Mouse (Mus musculus): ENCODE results near the gene Krtap31-2. TPM values are rescaled to one million over a fixed set of nuclear protein-coding genes. Genes with fewer than 3 reads are reported as not detected.

Krtap31-2 gene
- polyA plus RNA-seq (2015; fragmentation: Nextera tagmentation; extraction: Ambion mirVana) = not detected in 2 replicates

- ATAC-seq (replicated peaks; ENCODE audit: extremely low read depth, insufficient read depth, low FRiP score) = no peak
- 77% methylated on average over 1 of the region's 1 CpGs for whole genome bisulfite sequencing
- Histone ChIP-seq H3K9ac (ENCODE audit: low read length) (no peak within 1 kb of the TSS), H3K27ac (ENCODE audit: low read length) (no peak within 1 kb of the TSS), H3K4me1 (ENCODE audit: control insufficient read depth, insufficient read depth, low read length) (no peaks in the 10 kb centered on the region), H3K27me3 (ENCODE audit: control insufficient read depth, insufficient read depth, low read length) (no peaks in the 10 kb centered on the region), H3K4me2 (ENCODE audit: low read depth, low read length) (no peak within 1 kb of the TSS), H3K9me3 (replicated peaks; ENCODE audit: control insufficient read depth, low read length) (no peaks in the 10 kb centered on the region), H3K36me3 (ENCODE audit: control insufficient read depth, insufficient read depth) (no peaks in the 10 kb centered on the region), H3K4me3 (ENCODE audit: low read length) (no peak within 1 kb of the TSS)
These were observed at the start of gene Krtap31-2 for GRCm38 (mm10) chr11:99935991-99936390. Gene Krtap31-2, plus strand, starts transcription at chr11:99936291.

- Histone ChIP-seq H3K9ac (ENCODE audit: low read length) (no peak within 1 kb of the TSS), H3K9me3 (replicated peaks; ENCODE audit: control insufficient read depth, low read length) (no peaks in the 10 kb centered on the region), H3K4me2 (ENCODE audit: low read depth, low read length) (no peak within 1 kb of the TSS), H3K27me3 (ENCODE audit: control insufficient read depth, insufficient read depth, low read length) (no peaks in the 10 kb centered on the region), H3K4me3 (ENCODE audit: low read length) (no peak within 1 kb of the TSS), H3K27ac (ENCODE audit: low read length) (no peak within 1 kb of the TSS), H3K4me1 (ENCODE audit: control insufficient read depth, insufficient read depth, low read length) (no peaks in the 10 kb centered on the region), H3K36me3 (ENCODE audit: control insufficient read depth, insufficient read depth) (no peaks in the 10 kb centered on the region)
- ATAC-seq (replicated peaks; ENCODE audit: extremely low read depth, insufficient read depth, low FRiP score) = no peak
- 48% methylated on average over 2 of the region's 2 CpGs for WGBS
These were observed 28.5 kb upstream of the Krtap31-2 start, which contains the start of gene Krtap31-1 for GRCm38 (mm10) chr11:99907620-99908019. Gene Krtap31-1, plus strand, starts transcription at chr11:99907920.

GRCm38 (mm10) chr11:99914451-99914850 lies 21.6 kb upstream of the Krtap31-2 start, which contains the start of gene Gm11565:
Gene Gm11565, plus strand, starts transcription at chr11:99914751.
- 82% methylated on average over 3 of the region's 3 CpGs for WGBS

GRCm38 (mm10) chr11:99937751-99938264 lies 1.7 kb downstream of the Krtap31-2 start:
- 76% methylated on average over 9 of the region's 9 CpGs for WGBS
- H3K4me2 ChIP-seq (ENCODE audit: low read depth, low read length) = no peak overlapping the region
- H3K9me3 ChIP-seq (replicated peaks; ENCODE audit: control insufficient read depth, low read length) = no peaks in the 10 kb centered on the region
- no peak overlapping the region for H3K9ac ChIP-seq (ENCODE audit: low read length)
- H3K4me3 ChIP-seq (ENCODE audit: low read length) = no peak overlapping the region
- no peak overlapping the region for H3K27ac ChIP-seq (ENCODE audit: low read length)
- no peaks in the 10 kb centered on the region for H3K27me3 ChIP-seq (ENCODE audit: control insufficient read depth, insufficient read depth, low read length)
- no peaks in the 10 kb centered on the region for H3K4me1 ChIP-seq (ENCODE audit: control insufficient read depth, insufficient read depth, low read length)
- no peak for ATAC-seq (replicated peaks; ENCODE audit: extremely low read depth, insufficient read depth, low FRiP score)
- no peaks in the 10 kb centered on the region for H3K36me3 ChIP-seq (ENCODE audit: control insufficient read depth, insufficient read depth)

More at GRCm38 (mm10) chr11:99914451-99914850, 21.6 kb upstream of the Krtap31-2 start, which contains the start of gene Gm11565:
- H3K4me2 ChIP-seq (ENCODE audit: low read depth, low read length) = no peak within 1 kb of the TSS
- no peaks in the 10 kb centered on the region for H3K4me1 ChIP-seq (ENCODE audit: control insufficient read depth, insufficient read depth, low read length)
- H3K9ac ChIP-seq (ENCODE audit: low read length) = no peak within 1 kb of the TSS
- no peaks in the 10 kb centered on the region for H3K36me3 ChIP-seq (ENCODE audit: control insufficient read depth, insufficient read depth)
- no peak within 1 kb of the TSS for H3K27ac ChIP-seq (ENCODE audit: low read length)
- no peaks in the 10 kb centered on the region for H3K9me3 ChIP-seq (replicated peaks; ENCODE audit: control insufficient read depth, low read length)
- H3K27me3 ChIP-seq (ENCODE audit: control insufficient read depth, insufficient read depth, low read length) = no peaks in the 10 kb centered on the region
- no peak for ATAC-seq (replicated peaks; ENCODE audit: extremely low read depth, insufficient read depth, low FRiP score)
- H3K4me3 ChIP-seq (ENCODE audit: low read length) = no peak within 1 kb of the TSS

- Histone ChIP-seq H3K27me3 (ENCODE audit: control insufficient read depth, insufficient read depth, low read length) (no peaks in the 10 kb centered on the region), H3K9ac (ENCODE audit: low read length) (no peak within 1 kb of the TSS), H3K4me3 (ENCODE audit: low read length) (no peak within 1 kb of the TSS), H3K27ac (ENCODE audit: low read length) (no peak within 1 kb of the TSS), H3K36me3 (ENCODE audit: control insufficient read depth, insufficient read depth) (no peaks in the 10 kb centered on the region), H3K4me2 (ENCODE audit: low read depth, low read length) (no peak within 1 kb of the TSS), H3K9me3 (replicated peaks; ENCODE audit: control insufficient read depth, low read length) (no peaks in the 10 kb centered on the region), H3K4me1 (ENCODE audit: control insufficient read depth, insufficient read depth, low read length) (no peaks in the 10 kb centered on the region)
- WGBS = 83% methylated on average over 2 of the region's 2 CpGs
- ATAC-seq (replicated peaks; ENCODE audit: extremely low read depth, insufficient read depth, low FRiP score) = no peak
These were observed 12.1 kb downstream of the Krtap31-2 start, which contains the start of gene Krtap9-5 for GRCm38 (mm10) chr11:99948175-99948574. Gene Krtap9-5, plus strand, starts transcription at chr11:99948475.

GRCm38 (mm10) chr11:99964213-99964612 lies 28.1 kb downstream of the Krtap31-2 start:
- Histone ChIP-seq H3K27ac (ENCODE audit: low read length) (no peak overlapping the region), H3K4me2 (ENCODE audit: low read depth, low read length) (no peak overlapping the region), H3K4me1 (ENCODE audit: control insufficient read depth, insufficient read depth, low read length) (no peaks in the 10 kb centered on the region), H3K9me3 (replicated peaks; ENCODE audit: control insufficient read depth, low read length) (no peaks in the 10 kb centered on the region), H3K36me3 (ENCODE audit: control insufficient read depth, insufficient read depth) (no peaks in the 10 kb centered on the region), H3K4me3 (ENCODE audit: low read length) (no peak overlapping the region), H3K9ac (ENCODE audit: low read length) (no peak overlapping the region), H3K27me3 (ENCODE audit: control insufficient read depth, insufficient read depth, low read length) (no peaks in the 10 kb centered on the region)
- WGBS = 54% methylated on average over 6 of the region's 6 CpGs
- no peak for ATAC-seq (replicated peaks; ENCODE audit: extremely low read depth, insufficient read depth, low FRiP score)

GRCm38 (mm10) chr11:99965961-99966360 lies 29.9 kb downstream of the Krtap31-2 start:
- Histone ChIP-seq H3K36me3 (ENCODE audit: control insufficient read depth, insufficient read depth) (no peaks in the 10 kb centered on the region), H3K9me3 (replicated peaks; ENCODE audit: control insufficient read depth, low read length) (no peaks in the 10 kb centered on the region), H3K9ac (ENCODE audit: low read length) (no peak overlapping the region), H3K4me1 (ENCODE audit: control insufficient read depth, insufficient read depth, low read length) (no peaks in the 10 kb centered on the region), H3K4me3 (ENCODE audit: low read length) (no peak overlapping the region), H3K4me2 (ENCODE audit: low read depth, low read length) (no peak overlapping the region), H3K27me3 (ENCODE audit: control insufficient read depth, insufficient read depth, low read length) (no peaks in the 10 kb centered on the region), H3K27ac (ENCODE audit: low read length) (no peak overlapping the region)
- no peak for ATAC-seq (replicated peaks; ENCODE audit: extremely low read depth, insufficient read depth, low FRiP score)
- WGBS = 51% methylated on average over 2 of the region's 2 CpGs

- H3K9ac ChIP-seq (ENCODE audit: low read length) = no peak within 1 kb of the TSS
- H3K27ac ChIP-seq (ENCODE audit: low read length) = no peak within 1 kb of the TSS
- H3K27me3 ChIP-seq (ENCODE audit: control insufficient read depth, insufficient read depth, low read length) = no peaks in the 10 kb centered on the region
- H3K4me3 ChIP-seq (ENCODE audit: low read length) = no peak within 1 kb of the TSS
- H3K4me1 ChIP-seq (ENCODE audit: control insufficient read depth, insufficient read depth, low read length) = no peaks in the 10 kb centered on the region
- no peak within 1 kb of the TSS for H3K4me2 ChIP-seq (ENCODE audit: low read depth, low read length)
- H3K36me3 ChIP-seq (ENCODE audit: control insufficient read depth, insufficient read depth) = no peaks in the 10 kb centered on the region
- no peaks in the 10 kb centered on the region; the same call in 1 of the 2 replicates for H3K9me3 ChIP-seq (replicated peaks; ENCODE audit: control insufficient read depth, low read length)
- no peak for ATAC-seq (replicated peaks; ENCODE audit: extremely low read depth, insufficient read depth, low FRiP score)
- 72% methylated on average over 5 of the region's 5 CpGs for WGBS
These were observed 42.9 kb downstream of the Krtap31-2 start, which contains the start of gene Krtap29-1 for GRCm38 (mm10) chr11:99978953-99979352. Gene Krtap29-1, minus strand, starts transcription at chr11:99979053.

GRCm38 (mm10) chr11:99982731-99983130 lies 46.6 kb downstream of the Krtap31-2 start:
- no peaks in the 10 kb centered on the region for H3K4me1 ChIP-seq (ENCODE audit: control insufficient read depth, insufficient read depth, low read length)
- WGBS = 79% methylated on average over 9 of the region's 9 CpGs
- no peak overlapping the region for H3K4me3 ChIP-seq (ENCODE audit: low read length)
- ATAC-seq (replicated peaks; ENCODE audit: extremely low read depth, insufficient read depth, low FRiP score) = no peak
- H3K27ac ChIP-seq (ENCODE audit: low read length) = no peak overlapping the region
- H3K4me2 ChIP-seq (ENCODE audit: low read depth, low read length) = no peak overlapping the region
- no peaks in the 10 kb centered on the region for H3K9me3 ChIP-seq (replicated peaks; ENCODE audit: control insufficient read depth, low read length)
- no peak overlapping the region for H3K9ac ChIP-seq (ENCODE audit: low read length)
- peaks cover 4% of the 10 kb centered on the region; the same call in 1 of the 2 replicates for H3K27me3 ChIP-seq (ENCODE audit: control insufficient read depth, insufficient read depth, low read length)
- no peaks in the 10 kb centered on the region for H3K36me3 ChIP-seq (ENCODE audit: control insufficient read depth, insufficient read depth)

All from heart, embryonic 16.5 days (tissue).